Mouse (Mus musculus): ENCODE data around the gene Dact1.

Dact1 gene

DNA sequence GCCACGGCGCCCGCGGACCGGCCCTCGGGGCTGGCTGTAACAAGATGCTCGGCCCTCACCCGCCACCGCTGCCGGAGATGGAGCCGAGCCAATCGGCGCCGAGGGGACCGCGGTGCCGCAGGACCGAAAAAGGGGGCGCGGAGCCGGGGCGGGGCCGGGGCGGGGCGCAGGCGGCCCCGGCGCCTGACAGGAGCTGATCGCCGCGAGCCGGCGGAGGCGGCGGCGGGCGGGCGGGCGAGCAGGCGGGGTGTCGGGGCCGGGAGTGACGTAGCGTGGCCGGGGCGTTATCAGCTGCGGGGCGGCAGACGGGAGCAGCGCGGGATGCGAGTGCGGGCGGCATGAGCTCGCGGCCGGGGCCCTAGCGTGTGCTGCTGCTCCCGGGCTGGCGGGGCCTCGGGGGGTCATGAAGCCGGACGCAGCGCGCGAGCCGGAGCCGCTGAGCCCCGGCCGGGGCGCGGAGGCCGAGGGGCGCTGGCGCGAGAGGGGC, at the start of gene Dact1:
TSS of gene Dact1 (plus strand) at position 304 of the 487 bp plus-strand sequence.
- WGBS: 1% methylated on average over 75 of the region's 76 CpGs

DNA sequence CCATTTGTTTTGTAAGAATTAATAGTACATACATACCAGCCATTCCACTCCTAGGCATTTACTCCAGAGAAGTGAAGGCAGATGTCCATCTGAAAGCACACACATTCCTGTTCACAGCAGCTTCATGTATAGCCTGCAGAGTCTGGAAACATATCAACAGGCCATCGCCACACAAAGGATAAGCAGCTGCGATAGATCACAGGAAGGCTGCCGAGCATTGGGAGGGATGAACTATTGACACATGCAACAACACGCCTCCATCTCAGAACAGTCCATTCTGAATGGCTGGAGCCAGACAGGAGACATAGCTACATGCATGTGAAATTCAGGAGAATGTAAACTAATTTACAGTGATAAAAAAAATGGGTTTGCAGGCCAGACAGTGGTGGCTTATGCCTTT, 45.5 kb upstream of the Dact1 start:
- WGBS: 88% methylated on average over 4 of the region's 4 CpGs

DNA sequence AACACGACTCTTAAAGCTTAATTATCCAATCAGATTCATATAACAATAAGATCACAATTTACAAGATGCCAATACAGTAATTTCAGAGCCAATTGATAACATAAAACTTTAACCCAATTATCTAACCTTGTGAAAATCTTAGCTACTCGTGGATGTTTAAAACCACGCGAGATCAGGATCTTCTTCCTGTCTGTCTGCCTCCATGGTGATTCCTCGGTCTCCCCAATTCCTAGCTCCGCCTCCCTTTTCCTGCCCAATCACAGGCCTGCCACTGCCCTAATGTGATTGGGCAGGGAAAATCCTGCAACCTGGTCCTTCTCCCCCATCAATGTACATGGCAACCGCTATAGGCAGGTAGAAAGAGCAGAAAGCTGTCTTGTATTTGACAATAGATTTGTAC, 40.3 kb upstream of the Dact1 start:
- 95% methylated on average over 7 of the region's 7 CpGs for whole genome bisulfite sequencing

DNA sequence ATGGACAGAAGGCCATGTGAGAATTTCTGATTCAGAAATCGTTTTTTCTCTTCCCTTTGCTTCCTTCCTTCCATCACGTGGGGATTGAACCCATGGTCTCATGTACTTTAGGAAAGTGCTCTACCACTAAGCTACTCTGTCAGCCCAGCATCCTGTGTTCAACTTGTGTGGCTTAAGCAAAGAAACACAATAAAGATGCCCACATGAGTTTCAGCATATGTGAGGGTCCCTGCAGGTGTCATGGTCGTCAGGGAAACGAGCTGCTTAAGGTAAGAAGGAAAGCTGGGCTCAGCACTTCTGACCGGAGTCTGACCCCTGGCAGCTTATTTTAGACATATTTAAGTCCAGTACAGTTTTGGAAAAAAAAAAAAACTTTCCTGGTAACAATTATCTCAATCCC, 38.6 kb upstream of the Dact1 start:
- 86% methylated on average over 5 of the region's 5 CpGs for WGBS

DNA sequence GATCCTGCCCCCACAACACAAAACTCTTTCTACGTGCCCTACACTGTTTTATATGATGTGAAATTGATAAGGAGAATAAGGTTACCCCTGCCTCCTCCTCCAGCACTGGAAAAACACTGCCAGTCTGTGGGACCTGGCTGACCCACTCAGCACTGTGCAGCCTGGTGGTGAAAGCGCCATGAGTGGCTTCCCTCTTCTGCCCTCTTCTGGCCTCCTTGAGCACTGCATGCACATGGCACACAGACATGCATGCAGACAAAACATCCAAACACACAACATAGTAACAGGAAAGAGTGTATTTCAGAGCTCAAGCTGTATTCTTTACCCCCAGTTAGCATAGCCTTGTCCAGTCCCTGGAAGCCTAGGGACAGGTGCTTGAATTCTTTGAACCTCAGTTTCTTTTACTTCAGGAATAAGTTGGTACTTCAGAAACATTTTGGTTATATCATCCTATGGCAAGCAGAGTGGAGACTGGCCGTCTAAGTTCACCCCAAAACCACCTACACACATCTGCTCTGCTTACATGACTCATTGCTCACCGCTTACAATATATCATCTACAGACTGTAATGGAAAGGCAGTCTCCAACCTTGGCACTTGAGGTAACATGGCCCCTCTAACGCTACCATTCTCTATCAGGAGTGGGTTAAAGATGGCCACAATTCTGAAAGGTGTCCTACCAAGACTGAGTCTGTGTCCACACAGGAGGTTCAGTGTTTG, 35.0 kb upstream of the Dact1 start:
- 82% methylated on average over 5 of the region's 5 CpGs for WGBS

DNA sequence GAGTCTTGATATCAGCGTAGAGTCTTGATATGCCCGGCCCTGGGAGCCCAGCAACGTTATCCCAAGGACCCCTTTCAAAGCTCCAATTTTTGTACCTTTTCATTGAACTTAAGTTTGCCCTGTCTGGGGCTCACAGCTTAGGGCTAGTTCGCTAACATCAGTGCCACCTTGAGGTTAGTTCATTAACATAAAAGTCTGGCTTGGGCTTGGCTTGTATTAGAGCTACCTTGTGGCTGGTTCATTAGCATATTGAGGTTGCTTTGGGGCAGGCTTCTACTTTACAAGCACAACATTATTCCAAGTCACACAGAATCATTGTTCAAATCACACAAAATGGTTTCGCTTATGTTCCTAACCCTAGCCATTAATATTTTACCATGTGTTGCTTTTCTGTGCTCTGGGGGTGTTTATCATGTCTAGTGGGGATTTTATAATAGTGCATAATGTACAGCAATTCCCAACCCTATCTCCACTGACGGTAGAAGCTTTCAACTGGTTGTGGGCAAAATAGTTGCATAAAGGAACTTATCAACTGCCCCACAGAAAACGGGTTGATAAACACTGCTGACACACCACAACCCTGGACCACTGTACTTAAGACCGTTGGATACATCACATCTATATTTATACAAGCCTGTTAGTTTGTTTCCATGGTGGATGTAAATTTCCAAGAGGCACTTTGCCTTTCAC, 33.6 kb upstream of the Dact1 start:
- WGBS: 82% methylated on average over 8 of the region's 8 CpGs

DNA sequence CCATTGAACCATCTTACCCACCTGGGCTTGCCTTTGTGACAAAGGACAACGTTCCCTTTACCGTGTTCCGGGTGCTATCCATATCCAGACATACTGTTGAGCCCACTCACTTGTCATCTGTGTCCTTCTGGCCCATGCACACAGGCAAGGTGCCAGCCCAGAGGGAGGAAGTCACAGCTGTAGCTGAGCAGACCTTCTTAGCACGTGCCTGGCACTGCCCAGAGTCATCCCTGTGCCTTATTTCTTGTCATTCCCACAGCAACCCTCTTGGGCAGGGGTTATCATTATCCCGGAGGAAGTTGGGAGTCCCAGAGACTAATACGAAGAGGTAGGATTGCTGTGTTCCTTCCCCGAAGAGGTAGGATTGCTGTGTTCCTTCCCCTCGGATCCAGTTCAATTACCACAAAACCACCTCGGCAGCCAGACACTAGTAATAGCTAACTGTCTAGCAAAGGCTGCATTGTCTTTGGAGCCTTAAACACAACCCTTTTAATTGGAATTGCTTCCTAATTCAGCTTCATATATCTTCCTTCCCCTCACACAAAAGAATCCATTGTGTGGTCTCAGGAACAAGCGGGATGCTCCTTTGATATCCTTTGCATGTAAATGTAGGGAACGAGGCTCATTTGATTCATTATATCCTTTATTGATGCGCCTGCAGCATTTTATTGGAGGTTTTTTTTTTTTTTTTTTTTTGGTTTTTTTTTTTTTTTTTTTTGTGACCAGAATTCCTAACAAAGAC, 30.0 kb upstream of the Dact1 start:
- WGBS: 34% methylated on average over 12 of the region's 12 CpGs

DNA sequence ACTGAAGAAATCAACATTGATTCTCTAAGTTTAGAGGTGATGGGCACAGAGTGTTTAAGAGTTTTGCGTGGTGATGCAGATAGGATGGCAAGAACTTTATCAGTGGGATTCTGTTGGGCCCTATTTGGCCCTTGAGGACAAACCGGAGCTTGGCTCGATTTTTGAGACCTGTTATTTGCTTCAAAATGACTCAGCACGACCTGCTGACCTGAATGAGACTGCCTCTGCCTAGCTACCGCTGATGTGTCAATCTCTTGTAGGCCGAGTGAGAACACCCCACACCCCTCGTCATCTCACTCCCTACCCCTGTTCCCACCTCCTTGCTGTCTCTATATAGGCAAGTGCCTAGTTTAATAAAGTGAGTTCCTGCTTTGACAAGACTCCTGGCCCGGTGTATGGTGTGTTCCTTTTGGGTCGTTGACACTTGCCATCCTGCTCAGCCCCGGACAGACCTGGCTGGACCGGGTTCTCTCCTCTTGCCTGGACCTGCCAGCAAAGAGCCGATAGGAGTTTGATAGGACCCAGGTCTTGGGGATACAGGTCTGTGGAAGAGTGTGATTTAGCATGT, 28.4 kb upstream of the Dact1 start:
- 93% methylated on average over 12 of the region's 12 CpGs for WGBS

DNA sequence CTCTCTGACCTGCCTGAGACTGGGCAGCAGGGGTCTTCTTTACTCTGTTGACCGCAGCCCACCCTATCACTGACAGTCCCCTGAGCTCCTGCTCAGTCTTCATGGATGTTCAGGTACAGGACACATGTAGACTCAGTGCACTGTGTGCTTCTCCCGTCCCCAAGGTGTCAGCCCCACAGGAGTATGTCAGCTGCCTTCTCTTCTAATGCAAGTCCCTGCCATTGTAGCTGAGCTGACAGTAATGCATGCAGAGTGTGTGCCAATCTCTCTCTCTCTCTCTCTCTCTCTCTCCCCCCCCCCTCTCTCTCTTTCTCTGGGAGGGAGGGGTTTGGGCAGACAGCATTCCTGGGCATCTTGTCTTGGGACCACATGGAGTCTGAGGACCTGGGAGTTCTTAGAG, 19.2 kb upstream of the Dact1 start:
- 68% methylated on average over 2 of the region's 2 CpGs for WGBS

DNA sequence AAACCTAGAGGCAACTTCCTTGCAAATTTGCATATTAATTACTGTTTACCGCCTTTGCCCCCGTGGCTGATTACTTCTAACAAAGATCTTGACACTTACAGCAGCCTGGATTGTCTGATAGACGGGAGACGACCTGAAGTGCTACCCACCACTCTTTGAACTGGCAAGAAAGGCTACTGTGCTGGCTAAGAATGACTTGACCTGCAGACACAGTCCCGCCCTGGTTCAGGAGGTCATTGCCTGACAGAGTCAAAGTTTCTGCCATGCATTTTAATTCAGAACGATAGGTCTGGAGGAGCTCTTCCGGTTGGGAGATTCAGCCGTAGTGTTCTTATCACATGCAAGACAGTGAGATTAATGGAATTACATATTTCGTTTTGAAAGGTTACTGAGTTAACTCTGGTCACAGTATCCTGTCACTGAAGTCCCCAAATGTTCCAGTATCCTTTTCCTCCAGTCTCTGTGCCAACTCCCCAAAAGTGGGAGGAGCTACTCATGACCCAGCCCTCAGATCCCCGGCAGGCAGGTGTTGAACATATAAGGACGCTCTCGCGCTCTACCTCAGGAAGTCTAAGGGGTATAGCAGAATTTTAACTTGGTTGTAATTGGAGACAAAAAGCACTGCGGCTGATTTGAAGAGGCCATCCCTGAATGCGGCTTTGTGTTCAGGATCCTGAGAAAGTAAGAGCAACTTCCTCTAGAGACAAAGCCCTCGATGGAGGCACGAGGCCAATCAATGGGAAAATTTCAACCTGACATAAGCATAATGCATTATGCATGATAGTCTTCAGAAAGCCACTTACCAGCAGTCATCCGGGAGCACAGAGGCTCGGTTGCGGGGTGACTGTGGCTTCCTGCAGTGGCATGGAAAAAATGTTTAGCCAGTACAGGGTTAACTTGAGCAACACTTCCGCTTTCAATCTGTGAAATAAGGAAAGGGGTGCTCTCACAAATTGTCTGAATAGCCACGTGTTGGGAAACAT, 15.4 kb upstream of the Dact1 start:
- WGBS: 34% methylated on average over 22 of the region's 22 CpGs

DNA sequence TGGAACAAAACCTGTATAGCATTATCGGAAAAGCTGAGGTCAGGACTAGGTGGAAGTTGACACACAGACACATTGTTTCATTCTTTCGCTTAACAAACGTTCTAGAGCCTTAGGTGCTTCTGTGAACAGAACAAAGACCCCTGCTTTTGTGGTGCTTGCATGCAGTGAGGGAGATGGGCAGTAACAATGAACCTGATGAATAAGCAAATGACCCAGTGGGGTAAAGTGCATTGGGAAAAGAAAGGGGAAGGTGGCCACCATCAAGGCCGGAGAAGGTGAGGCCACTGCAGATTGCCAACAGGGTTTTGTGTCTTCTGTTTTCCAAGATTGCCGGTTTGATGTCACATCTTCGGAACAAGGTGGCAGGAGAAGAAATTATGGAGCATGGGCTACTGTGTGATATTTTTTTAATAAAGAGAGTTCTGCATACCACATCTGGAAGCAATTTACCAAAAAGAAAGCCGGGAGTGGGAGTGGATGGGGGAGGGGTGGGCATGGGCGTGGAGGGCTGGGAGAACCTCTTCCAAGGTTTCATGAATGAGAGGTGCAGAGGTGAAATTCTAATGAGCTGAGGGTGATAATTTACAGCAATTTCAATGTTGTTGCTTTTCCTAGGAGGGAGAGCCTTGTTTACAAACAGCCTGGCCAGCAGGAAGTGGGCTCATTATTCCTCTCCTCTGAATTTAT, 12.7 kb upstream of the Dact1 start:
- WGBS: 78% methylated on average over 8 of the region's 8 CpGs

DNA sequence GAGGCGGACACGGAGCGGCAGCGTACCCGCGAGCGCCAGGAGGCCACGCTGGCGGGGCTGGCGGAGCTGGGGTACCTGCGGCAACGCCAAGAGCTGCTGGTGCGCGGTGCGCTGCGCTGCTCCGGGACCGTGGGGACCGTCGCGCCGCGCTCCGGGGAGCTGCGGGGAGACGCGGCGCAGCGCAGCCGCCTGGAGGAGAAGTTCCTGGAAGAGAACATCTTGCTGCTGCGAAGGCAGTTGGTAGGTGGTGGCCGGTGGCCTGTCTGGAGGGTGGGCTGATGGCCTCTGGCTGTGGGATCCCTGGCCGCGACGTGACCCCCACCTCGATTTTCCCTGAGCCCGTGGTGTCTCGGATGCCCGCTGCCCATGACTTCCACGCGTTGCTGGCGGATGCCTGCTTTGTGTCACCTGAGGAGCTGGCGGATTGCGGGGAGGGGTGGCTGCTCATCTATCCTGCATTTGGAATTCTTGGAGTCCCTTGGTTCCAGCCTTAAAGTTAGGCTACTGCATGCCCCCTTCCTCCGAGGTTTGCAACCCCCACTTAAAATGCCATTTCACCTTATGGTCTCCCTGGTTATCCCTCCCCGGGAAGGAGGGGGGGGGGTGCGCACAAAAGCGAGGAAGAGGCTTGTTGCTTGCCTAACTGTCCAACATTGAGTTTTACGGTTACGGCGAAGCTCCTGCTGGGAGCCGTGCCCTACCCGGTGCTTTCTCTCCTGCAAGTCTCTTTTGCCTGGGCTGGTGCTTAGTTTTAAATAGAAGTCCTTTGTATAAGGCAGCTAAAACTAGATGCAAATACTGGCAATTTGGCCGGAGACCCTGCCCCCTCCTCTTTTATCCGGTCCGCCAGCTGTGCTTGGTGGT, 616 bp downstream of the Dact1 start:
- WGBS: under 1% methylated on average over 56 of the region's 56 CpGs

DNA sequence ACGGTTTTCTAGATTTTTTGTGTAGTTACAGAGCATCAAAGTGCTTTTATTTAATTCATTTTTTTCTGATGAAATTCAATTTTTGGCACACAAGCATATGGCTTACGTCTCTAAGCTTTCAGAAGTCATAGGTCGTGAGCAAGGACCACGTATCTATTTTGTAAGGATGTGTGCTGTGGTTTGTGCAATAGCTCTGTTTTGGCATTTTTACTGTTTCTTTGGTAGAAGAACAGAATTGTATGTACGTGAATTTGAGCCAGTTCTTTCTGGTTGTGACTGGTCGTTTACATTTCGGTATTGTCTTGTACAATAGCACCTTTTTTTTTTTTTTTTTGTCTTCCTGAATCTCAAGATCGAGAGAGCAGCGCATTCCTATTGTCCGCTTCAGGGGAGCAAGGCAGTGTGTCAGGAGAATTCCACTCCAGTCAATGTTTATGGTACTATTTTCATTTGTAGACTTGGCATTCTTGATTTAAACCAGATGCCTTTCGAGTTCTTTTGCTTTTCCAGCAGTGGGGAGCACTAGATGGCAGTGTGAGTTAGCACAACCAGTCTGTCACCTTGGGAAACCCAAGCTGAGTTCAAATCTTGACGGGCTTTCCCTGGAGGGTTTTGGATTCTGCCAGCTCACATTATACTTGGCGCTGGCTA, 1.7 kb downstream of the Dact1 start:
- 11% methylated on average over 13 of the region's 13 CpGs for whole genome bisulfite sequencing

DNA sequence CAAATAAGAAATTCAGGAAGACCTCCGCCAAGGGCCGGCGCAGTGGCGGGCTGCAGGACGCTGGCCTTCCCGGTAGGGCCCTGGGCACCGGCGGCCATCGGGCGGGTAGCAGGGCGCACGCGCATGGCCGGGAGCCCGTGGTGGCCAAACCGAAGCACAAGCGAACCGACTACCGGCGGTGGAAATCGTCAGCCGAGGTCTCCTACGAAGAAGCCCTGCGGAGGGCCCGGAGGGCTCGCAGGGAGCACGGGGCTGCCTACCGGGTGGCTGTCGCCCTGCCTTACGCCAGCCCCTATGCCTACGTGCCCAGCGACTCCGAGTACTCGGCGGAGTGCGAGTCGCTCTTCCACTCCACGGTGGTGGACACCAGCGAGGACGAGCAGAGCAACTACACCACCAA, 8.6 kb downstream of the Dact1 start:
- 83% methylated on average over 40 of the region's 40 CpGs for WGBS

DNA sequence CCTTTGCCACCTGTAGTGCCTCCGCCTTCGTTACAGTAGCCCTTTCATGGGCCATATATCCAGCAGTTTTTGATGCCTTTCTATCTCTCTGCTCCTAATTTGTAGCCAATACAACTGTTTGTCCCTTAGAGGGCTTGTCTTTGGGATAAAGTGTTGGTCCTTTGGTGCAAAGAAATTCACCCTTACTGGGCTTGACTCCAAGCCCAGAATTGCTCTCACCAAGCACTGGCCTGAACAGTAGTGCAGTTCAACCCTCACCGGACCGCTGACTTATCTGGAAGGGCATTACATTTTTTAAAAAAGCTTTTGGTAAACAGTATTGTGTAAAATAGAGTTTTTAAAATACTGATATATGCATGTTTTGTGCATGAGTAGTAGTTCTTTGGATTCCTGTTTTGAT, 9.9 kb downstream of the Dact1 start:
- 89% methylated on average over 4 of the region's 4 CpGs for WGBS

DNA sequence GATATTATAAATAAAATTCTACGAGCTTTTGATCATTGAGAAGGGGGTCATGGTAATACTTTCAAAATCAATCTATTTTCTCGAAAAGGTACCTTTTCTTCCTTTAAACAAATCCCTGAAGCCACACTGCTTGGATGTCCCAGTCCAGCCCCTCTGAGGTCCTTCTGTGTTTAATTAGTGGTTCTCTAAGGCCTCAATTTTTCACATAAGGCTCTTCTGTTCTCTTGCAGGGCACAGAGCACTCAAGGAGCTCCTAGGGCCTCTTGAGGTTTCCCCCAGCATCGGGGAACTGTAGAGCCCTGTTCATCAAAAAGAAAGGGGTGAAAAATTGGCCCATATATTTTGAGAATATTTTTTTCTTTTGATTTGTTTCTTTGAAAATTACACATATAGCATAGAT, 23.0 kb downstream of the Dact1 start:
- 79% methylated on average over 3 of the region's 3 CpGs for WGBS

DNA sequence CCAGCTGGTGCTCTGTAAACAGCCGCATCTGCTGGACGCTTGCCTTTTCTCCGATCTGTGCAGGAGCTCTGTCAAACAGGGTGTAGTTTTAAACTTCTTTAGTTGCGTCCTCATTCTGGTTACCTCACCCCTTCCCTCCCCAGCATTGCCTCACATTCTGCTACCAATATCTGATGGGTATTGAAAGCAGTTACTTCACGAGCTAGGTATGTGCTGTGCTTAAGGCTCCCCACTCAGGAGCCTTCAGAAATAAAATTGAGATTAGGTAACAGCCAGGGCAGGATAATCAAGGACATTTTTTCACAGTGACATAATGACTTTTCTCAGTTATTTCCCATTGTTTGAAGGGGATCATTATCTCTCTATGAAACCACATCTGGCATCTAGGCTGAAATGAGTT, 23.9 kb downstream of the Dact1 start:
- 83% methylated on average over 5 of the region's 5 CpGs for WGBS

DNA sequence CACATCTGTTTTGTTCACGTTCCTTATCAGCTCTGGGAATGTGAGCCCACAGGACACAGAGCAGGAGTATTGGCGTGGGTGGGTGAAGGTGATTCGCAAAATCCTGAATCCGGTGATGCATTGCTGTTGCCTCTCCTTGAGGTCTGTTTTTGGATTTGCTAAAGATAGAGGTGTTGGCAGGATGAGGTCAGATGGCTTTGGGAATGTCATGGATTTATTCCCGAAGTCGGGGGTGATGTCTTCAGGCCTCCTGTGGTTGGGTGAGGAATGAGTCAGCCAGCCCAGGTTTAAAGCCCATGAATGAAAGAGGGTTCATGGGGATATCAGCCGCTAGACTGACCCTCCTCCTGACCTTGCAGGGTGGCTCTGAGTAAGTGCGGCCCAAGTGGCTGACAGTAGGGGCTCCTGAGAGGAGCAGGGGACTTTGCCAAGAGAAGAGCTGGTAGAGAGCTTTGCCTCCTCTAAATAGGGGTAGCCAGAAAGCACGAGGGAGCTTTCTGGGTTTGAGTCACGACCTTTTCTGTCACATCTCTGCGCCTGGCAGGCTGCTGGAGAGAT, 27.4 kb downstream of the Dact1 start:
- 76% methylated on average over 11 of the region's 11 CpGs for WGBS
